Mouse (Mus musculus) T-cell, adult 66 days (primary cell): ENCODE measurements around the gene Cacul1. TPM values are rescaled to one million over a fixed set of nuclear protein-coding genes. Genes with fewer than 3 reads are reported as not detected.

Source experiments
- total RNA-seq, 2 experiments: library from RNA; stranded (reverse); gene quantifications; 3 replicates in 1 of 2; 4 replicates in 1 of 2; pipeline ENCODE4 v1.2.4; 2023

Gene Cacul1
- 10 to 100 TPM; 61.8 to 72.8 TPM for total RNA-seq

GRCm38 (mm10) chr19:60580582-60581339 lies at the start of gene Cacul1:
Gene Cacul1 (minus strand): TSS chr19:60581025.

Other genes with a start within 250 kb of the Cacul1 start
- not detected for gene Prlhr, start 112.7 kb downstream of the Cacul1 start, total RNA-seq
- gene Nanos1, start 175.0 kb upstream of the Cacul1 start, total RNA-seq: 1 to 10 TPM; 5.0 to 5.1 TPM
- 100 to 1,000 TPM; 205 to 219 TPM for gene Eif3a, start 209.6 kb upstream of the Cacul1 start, total RNA-seq
- gene Fam45a, start 230.6 kb upstream of the Cacul1 start, total RNA-seq: 10 to 100 TPM; 30.6 to 36.1 TPM